Mouse (Mus musculus): ENCODE results near the gene Pcsk2. TPM values are rescaled to one million over a fixed set of nuclear protein-coding genes. Genes with fewer than 3 reads are reported as not detected.

Pcsk2 gene
- polyA plus RNA-seq, 1 experiment from 2014 or later, result 1.4 TPM

DNA sequence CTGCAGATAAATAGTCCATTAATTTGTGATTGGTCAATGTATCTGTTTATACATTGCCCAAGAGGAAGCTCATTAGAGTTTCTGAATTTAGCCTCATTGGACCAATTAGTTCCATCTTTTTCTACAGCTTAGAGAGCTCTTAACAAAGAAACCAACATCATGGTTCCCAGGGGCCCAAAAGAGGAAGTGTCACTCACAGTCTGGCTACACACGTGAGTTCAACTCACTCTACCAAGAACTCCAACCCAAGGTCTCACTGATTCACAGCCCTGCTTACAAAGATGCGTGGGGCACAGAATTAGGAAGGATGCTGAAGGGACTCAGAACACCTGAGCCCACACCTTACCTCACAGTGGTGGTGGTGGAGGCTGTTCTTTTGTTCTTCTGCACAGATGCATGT, 19.1 kb downstream of the Pcsk2 start:
- no peaks in the 10 kb centered on the region for H3K27me3 ChIP-seq (replicated peaks; ENCODE audit: control insufficient read depth, insufficient read depth, low read length)
- WGBS, result 76% methylated on average over 2 of the region's 2 CpGs
- H3K9me3 ChIP-seq (ENCODE audit: control insufficient read depth, low read length), result no peaks in the 10 kb centered on the region
- ATAC-seq, result no peak
- no peak overlapping the region for H3K27ac ChIP-seq (ENCODE audit: low read length)
- no peaks in the 10 kb centered on the region for H3K36me3 ChIP-seq (ENCODE audit: control insufficient read depth, insufficient read depth, low read length)
- no peak overlapping the region for H3K4me3 ChIP-seq (ENCODE audit: low read length)
- no peaks in the 10 kb centered on the region for H3K4me1 ChIP-seq (ENCODE audit: control insufficient read depth, insufficient read depth, low read length)
- H3K9ac ChIP-seq (ENCODE audit: low read depth, low read length), result no peak overlapping the region
- no peak overlapping the region for H3K4me2 ChIP-seq (ENCODE audit: low read depth, low read length)

- ATAC-seq, result no peak
- H3K4me3 ChIP-seq (ENCODE audit: low read length), result no peak overlapping the region
- H3K27me3 ChIP-seq (replicated peaks; ENCODE audit: control insufficient read depth, insufficient read depth, low read length), result no peaks in the 10 kb centered on the region
- no peak overlapping the region for H3K9ac ChIP-seq (ENCODE audit: low read depth, low read length)
- no peak overlapping the region for H3K27ac ChIP-seq (ENCODE audit: low read length)
- H3K4me1 ChIP-seq (ENCODE audit: control insufficient read depth, insufficient read depth, low read length), result no peaks in the 10 kb centered on the region
- H3K4me2 ChIP-seq (ENCODE audit: low read depth, low read length), result no peak overlapping the region
- no peaks in the 10 kb centered on the region for H3K9me3 ChIP-seq (ENCODE audit: control insufficient read depth, low read length)
- 82% methylated on average over 6 of the region's 6 CpGs for WGBS
- H3K36me3 ChIP-seq (ENCODE audit: control insufficient read depth, insufficient read depth, low read length), result no peaks in the 10 kb centered on the region
Measured at GRCm38 (mm10) chr2:143565961-143566360, 20.0 kb downstream of the Pcsk2 start.

- Histone ChIP-seq H3K9me3 (ENCODE audit: control insufficient read depth, low read length) (no peaks in the 10 kb centered on the region), H3K36me3 (ENCODE audit: control insufficient read depth, insufficient read depth, low read length) (no peaks in the 10 kb centered on the region), H3K9ac (ENCODE audit: low read depth, low read length) (no peak overlapping the region), H3K27me3 (replicated peaks; ENCODE audit: control insufficient read depth, insufficient read depth, low read length) (no peaks in the 10 kb centered on the region), H3K4me2 (ENCODE audit: low read depth, low read length) (no peak overlapping the region), H3K4me1 (ENCODE audit: control insufficient read depth, insufficient read depth, low read length) (no peaks in the 10 kb centered on the region), H3K4me3 (ENCODE audit: low read length) (no peak overlapping the region), H3K27ac (ENCODE audit: low read length) (no peak overlapping the region)
- 81% methylated on average over 6 of the region's 6 CpGs for WGBS
- no peak for ATAC-seq
Measured at GRCm38 (mm10) chr2:143585341-143585740, 39.4 kb downstream of the Pcsk2 start.

DNA sequence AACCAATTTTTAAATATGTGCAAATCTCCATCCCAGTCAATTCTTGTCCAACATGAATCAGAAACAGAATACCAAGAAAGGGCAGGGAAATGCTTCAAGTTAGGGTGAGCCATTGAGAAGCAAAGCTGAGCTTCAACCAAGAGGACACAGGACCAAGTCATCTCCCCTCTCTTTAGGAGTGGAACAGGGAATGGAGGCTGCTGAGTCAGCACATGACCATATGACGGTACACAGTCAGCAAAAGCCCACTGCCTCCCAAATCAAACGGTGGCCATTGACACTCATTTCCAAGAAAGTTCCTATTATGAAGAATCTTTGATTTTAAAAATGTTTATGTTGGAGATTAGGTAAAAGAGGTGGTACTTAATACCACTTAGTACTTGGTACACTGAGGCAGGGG, 44.4 kb downstream of the Pcsk2 start:
- Histone ChIP-seq H3K9me3 (ENCODE audit: control insufficient read depth, low read length) (no peaks in the 10 kb centered on the region), H3K9ac (ENCODE audit: low read depth, low read length) (no peak overlapping the region), H3K27ac (ENCODE audit: low read length) (no peak overlapping the region), H3K36me3 (ENCODE audit: control insufficient read depth, insufficient read depth, low read length) (no peaks in the 10 kb centered on the region), H3K4me3 (ENCODE audit: low read length) (no peak overlapping the region), H3K27me3 (replicated peaks; ENCODE audit: control insufficient read depth, insufficient read depth, low read length) (no peaks in the 10 kb centered on the region), H3K4me2 (ENCODE audit: low read depth, low read length) (no peak overlapping the region), H3K4me1 (ENCODE audit: control insufficient read depth, insufficient read depth, low read length) (no peaks in the 10 kb centered on the region)
- WGBS, result 89% methylated on average over 2 of the region's 2 CpGs
- no peak for ATAC-seq

- no peaks in the 10 kb centered on the region for H3K4me1 ChIP-seq (ENCODE audit: control insufficient read depth, insufficient read depth, low read length)
- no peak overlapping the region for H3K4me3 ChIP-seq (ENCODE audit: low read length)
- 64% methylated on average over 3 of the region's 3 CpGs for WGBS
- H3K36me3 ChIP-seq (ENCODE audit: control insufficient read depth, insufficient read depth, low read length), result no peaks in the 10 kb centered on the region
- no peak for ATAC-seq
- H3K9ac ChIP-seq (ENCODE audit: low read depth, low read length), result no peak overlapping the region
- no peaks in the 10 kb centered on the region for H3K27me3 ChIP-seq (replicated peaks; ENCODE audit: control insufficient read depth, insufficient read depth, low read length)
- no peaks in the 10 kb centered on the region for H3K9me3 ChIP-seq (ENCODE audit: control insufficient read depth, low read length)
- no peak overlapping the region for H3K27ac ChIP-seq (ENCODE audit: low read length)
- H3K4me2 ChIP-seq (ENCODE audit: low read depth, low read length), result no peak overlapping the region
Measured at GRCm38 (mm10) chr2:143603071-143603470, 57.1 kb downstream of the Pcsk2 start.

GRCm38 (mm10) chr2:143603871-143604512, 58.0 kb downstream of the Pcsk2 start:
- ATAC-seq, result no peak
- H3K27ac ChIP-seq (ENCODE audit: low read length), result no peak overlapping the region
- no peaks in the 10 kb centered on the region for H3K36me3 ChIP-seq (ENCODE audit: control insufficient read depth, insufficient read depth, low read length)
- WGBS, result 49% methylated on average over 2 of the region's 2 CpGs
- H3K9ac ChIP-seq (ENCODE audit: low read depth, low read length), result no peak overlapping the region
- H3K27me3 ChIP-seq (replicated peaks; ENCODE audit: control insufficient read depth, insufficient read depth, low read length), result no peaks in the 10 kb centered on the region
- no peaks in the 10 kb centered on the region for H3K9me3 ChIP-seq (ENCODE audit: control insufficient read depth, low read length)
- H3K4me3 ChIP-seq (ENCODE audit: low read length), result no peak overlapping the region
- H3K4me2 ChIP-seq (ENCODE audit: low read depth, low read length), result no peak overlapping the region
- no peaks in the 10 kb centered on the region for H3K4me1 ChIP-seq (ENCODE audit: control insufficient read depth, insufficient read depth, low read length)

DNA sequence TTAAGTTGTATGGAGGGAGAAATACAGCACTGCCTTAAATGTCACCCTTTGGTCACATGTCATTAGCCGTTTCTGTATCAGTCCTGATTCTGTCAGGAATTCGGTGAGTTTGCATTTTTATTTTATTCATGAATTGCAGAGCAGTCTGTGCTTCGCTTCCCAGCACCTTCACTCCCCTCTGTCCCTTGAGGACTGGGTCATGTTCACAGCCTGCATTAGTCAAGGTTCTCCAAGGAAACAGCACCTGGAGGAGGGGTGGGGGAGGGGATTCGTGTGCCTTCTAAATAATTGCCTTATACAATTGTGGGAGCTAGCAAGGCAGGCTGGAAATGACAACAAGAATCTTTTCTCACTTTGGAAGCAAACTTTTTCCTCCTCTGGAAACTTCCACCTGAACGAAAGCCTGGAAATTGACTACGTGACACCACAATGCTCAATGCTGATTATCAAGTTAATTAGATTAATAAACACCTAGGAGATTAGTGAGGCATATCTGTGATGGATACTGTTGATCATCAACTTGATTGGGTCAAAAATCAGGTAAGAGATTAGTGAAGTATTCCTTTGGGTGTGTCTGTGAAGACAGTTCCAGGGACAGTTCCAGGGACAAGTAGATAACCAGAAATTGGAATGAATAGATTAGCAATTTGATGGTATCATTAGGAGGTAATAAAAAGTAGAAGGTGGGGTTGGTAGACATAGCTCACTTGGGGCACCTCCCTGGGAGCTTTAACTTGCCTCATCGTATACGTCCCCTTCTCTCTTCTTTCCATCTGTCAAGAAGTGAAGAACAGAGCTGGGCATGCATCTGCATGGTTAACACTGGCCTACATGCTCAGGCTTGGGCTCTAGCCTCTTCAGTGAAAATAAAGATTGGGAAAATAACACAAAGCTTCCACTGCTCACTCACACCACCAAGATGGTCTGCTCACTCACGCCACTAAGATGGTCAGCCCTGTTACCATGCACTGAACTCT, 64.7 kb downstream of the Pcsk2 start:
- ATAC-seq, result no peak
- Histone ChIP-seq H3K4me3 (ENCODE audit: low read length) (no peak overlapping the region), H3K4me1 (ENCODE audit: control insufficient read depth, insufficient read depth, low read length) (no peaks in the 10 kb centered on the region), H3K27me3 (replicated peaks; ENCODE audit: control insufficient read depth, insufficient read depth, low read length) (no peaks in the 10 kb centered on the region), H3K27ac (ENCODE audit: low read length) (no peak overlapping the region), H3K9me3 (ENCODE audit: control insufficient read depth, low read length) (no peaks in the 10 kb centered on the region), H3K9ac (ENCODE audit: low read depth, low read length) (no peak overlapping the region), H3K4me2 (ENCODE audit: low read depth, low read length) (no peak overlapping the region), H3K36me3 (ENCODE audit: control insufficient read depth, insufficient read depth, low read length) (no peaks in the 10 kb centered on the region)
- 73% methylated on average over 9 of the region's 9 CpGs for WGBS

DNA sequence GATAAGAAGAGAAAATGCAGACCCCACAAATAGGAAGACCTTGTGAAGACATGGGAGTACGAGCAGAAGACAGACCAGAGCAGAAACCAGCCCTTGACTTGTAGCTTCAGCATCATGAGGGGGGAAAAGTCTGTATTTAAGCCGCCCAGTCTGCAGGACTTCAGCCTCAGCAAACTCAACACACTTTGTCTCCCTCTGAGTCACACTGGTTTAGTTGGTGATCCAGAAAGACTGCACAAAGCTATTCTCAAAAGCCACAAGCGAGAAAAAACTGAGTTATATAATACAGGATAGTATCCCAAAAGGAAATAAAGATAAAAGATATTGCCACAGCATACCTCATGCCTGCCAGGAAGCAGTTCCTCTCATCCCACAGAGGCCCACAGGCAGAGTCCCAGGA, 67.5 kb downstream of the Pcsk2 start:
- Histone ChIP-seq H3K36me3 (ENCODE audit: control insufficient read depth, insufficient read depth, low read length) (no peaks in the 10 kb centered on the region), H3K27ac (ENCODE audit: low read length) (no peak overlapping the region), H3K9ac (ENCODE audit: low read depth, low read length) (no peak overlapping the region), H3K4me1 (ENCODE audit: control insufficient read depth, insufficient read depth, low read length) (no peaks in the 10 kb centered on the region), H3K27me3 (replicated peaks; ENCODE audit: control insufficient read depth, insufficient read depth, low read length) (no peaks in the 10 kb centered on the region), H3K9me3 (ENCODE audit: control insufficient read depth, low read length) (no peaks in the 10 kb centered on the region), H3K4me2 (ENCODE audit: low read depth, low read length) (no peak overlapping the region), H3K4me3 (ENCODE audit: low read length) (no peak overlapping the region)
- 73% methylated on average over 3 of the region's 3 CpGs for WGBS
- ATAC-seq, result no peak

DNA sequence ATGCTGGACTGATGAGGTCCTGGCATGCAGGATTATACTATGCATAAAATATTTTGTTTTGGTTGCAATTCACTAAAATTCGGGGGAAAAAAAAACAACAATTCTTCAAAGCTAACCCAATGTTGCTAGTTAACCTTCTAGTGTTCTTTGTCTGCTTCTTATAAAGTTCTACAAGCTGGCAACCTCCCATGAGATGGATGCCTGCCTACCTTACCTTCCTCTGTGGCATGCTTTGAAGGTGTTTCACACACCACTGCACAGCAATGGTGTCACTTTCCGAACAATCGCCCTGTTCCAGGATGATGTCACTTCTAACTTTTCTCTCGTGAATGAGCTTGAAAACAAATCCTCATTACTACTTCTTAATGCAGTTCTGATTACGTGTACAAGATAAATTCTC, 68.8 kb downstream of the Pcsk2 start:
- H3K4me2 ChIP-seq (ENCODE audit: low read depth, low read length), result no peak overlapping the region
- no peak overlapping the region for H3K4me3 ChIP-seq (ENCODE audit: low read length)
- no peak overlapping the region for H3K9ac ChIP-seq (ENCODE audit: low read depth, low read length)
- no peak for ATAC-seq
- H3K27me3 ChIP-seq (replicated peaks; ENCODE audit: control insufficient read depth, insufficient read depth, low read length), result no peaks in the 10 kb centered on the region
- H3K4me1 ChIP-seq (ENCODE audit: control insufficient read depth, insufficient read depth, low read length), result no peaks in the 10 kb centered on the region
- 84% methylated on average over 5 of the region's 5 CpGs for WGBS
- no peaks in the 10 kb centered on the region for H3K9me3 ChIP-seq (ENCODE audit: control insufficient read depth, low read length)
- no peaks in the 10 kb centered on the region for H3K36me3 ChIP-seq (ENCODE audit: control insufficient read depth, insufficient read depth, low read length)
- H3K27ac ChIP-seq (ENCODE audit: low read length), result no peak overlapping the region
